Mouse (Mus musculus): ENCODE results near the gene Ets1.

GRCm38 (mm10) chr9:32791699-32792098, 155.7 kb downstream of the Ets1 start:
- TF ChIP-seq CTCF (IDR thresholded peaks at IDR 0.05; ENCODE audit: low read depth): no peak
- TF ChIP-seq EP300 (IDR thresholded peaks at IDR 0.05; ENCODE audit: low read depth): no peak
